Mouse (Mus musculus): ENCODE data around the gene Spef1. TPM values are rescaled to one million over a fixed set of nuclear protein-coding genes. Genes with fewer than 3 reads are reported as not detected.

Gene Spef1
- total and polyA plus RNA-seq, 3 experiments = 0.34 to 1.2 (median 1.0) TPM

- in situ Hi-C loops (cut with MboI; ENCODE audit: low pct_ligation_motif_present, low pct_unique_long_range_greater_than_20kb, low sequenced_read_pairs) = no loop called here
- Histone ChIP-seq H3K27me3 (replicated peaks) (peaks cover 42% of the 10 kb centered on the region), H3K9me3 (replicated peaks; ENCODE audit: low read length) (no peaks in the 10 kb centered on the region), H3K9ac (ENCODE audit: insufficient read depth, low read depth) (peak within 1 kb of the TSS; percentile 23; the same call in 1 of the 2 replicates), H3K4me3 (replicated peaks in 1 of 3; ENCODE audit: low read depth in 2 of 3, low read length in 2 of 3, poor library complexity in 1 of 3) (peak within 1 kb of the TSS; percentile 34 to 55 (median 43)), H3K27ac (ENCODE audit: insufficient read depth, low read depth) (no peak within 1 kb of the TSS), H3K79me2 (replicated peaks; ENCODE audit: control insufficient read depth, extremely low read depth, insufficient read depth, poor library complexity, severe bottlenecking) (no peaks in the 10 kb centered on the region), H3K4me2 (ENCODE audit: insufficient read depth, low read depth, poor library complexity, severe bottlenecking) (peak within 1 kb of the TSS; percentile 55), H3K36me3 (replicated peaks in 1 of 2; ENCODE audit: control insufficient read depth in 1 of 2, insufficient read depth in 1 of 2, low read length in 1 of 2) (no peaks in the 10 kb centered on the region), H3K4me1 (ENCODE audit: control insufficient read depth in 1 of 2, insufficient read depth in 2 of 2) (peaks cover 13 to 50% of the 10 kb centered on the region in 2 experiments)
- TF ChIP-seq PAX5 (IDR thresholded peaks at IDR 0.05; ENCODE audit: low read length) = no peak
- peak; percentile 68; the same call in 1 of the 2 replicates for TF ChIP-seq MAZ (IDR thresholded peaks at IDR 0.05; ENCODE audit: low read depth, low read length)
- TF ChIP-seq GABPA (IDR thresholded peaks at IDR 0.05; ENCODE audit: insufficient replicate concordance, low read depth, low read length) = no peak
- no peak for TF ChIP-seq SMC3 (IDR thresholded peaks at IDR 0.05; ENCODE audit: low read depth, low read length)
- TF ChIP-seq EP300 (IDR thresholded peaks at IDR 0.05; ENCODE audit: low read length) = no peak
- TF ChIP-seq BHLHE40 (IDR thresholded peaks at IDR 0.05; ENCODE audit: low read depth, low read length) = no peak
- TF ChIP-seq TBP (conservative IDR thresholded peaks at IDR 0.05; ENCODE audit: low read depth, low read length) = no peak
- no peak for TF ChIP-seq JUND (conservative IDR thresholded peaks at IDR 0.05; ENCODE audit: low read depth, low read length)
- TF ChIP-seq POLR2AphosphoS2 (IDR thresholded peaks at IDR 0.05; ENCODE audit: low read depth, low read length) = no peak
- no peak for TF ChIP-seq ZC3H11A (IDR thresholded peaks at IDR 0.05; ENCODE audit: low read depth, low read length)
- TF ChIP-seq TCF12 (IDR thresholded peaks at IDR 0.05; ENCODE audit: low read depth, low read length) = no peak
- TF ChIP-seq POLR2A (IDR thresholded peaks at IDR 0.05; ENCODE audit: low read depth, low read length) = 0 out of 2 replicates have a peak, but pooled peaks have one; percentile 19
- TF ChIP-seq E2F4 (IDR thresholded peaks at IDR 0.05; ENCODE audit: insufficient replicate concordance, low read depth, low read length) = no peak
- no peak for TF ChIP-seq CHD2 (IDR thresholded peaks at IDR 0.05; ENCODE audit: low read length)
- TF ChIP-seq MXI1 (IDR thresholded peaks at IDR 0.05; ENCODE audit: low read depth, low read length) = no peak
- no peak for TF ChIP-seq HCFC1 (IDR thresholded peaks at IDR 0.05; ENCODE audit: low read depth, low read length)
- TF ChIP-seq CHD1 (IDR thresholded peaks at IDR 0.05; ENCODE audit: low read depth, low read length) = no peak
- no peak for TF ChIP-seq JUN (IDR thresholded peaks at IDR 0.05; ENCODE audit: insufficient read depth, low read depth, low read length)
- no peak for TF ChIP-seq UBTF (IDR thresholded peaks at IDR 0.05; ENCODE audit: low read depth, low read length)
- TF ChIP-seq MEF2A (IDR thresholded peaks at IDR 0.05; ENCODE audit: borderline replicate concordance, low read depth, low read length) = no peak
- TF ChIP-seq RCOR1 (conservative IDR thresholded peaks at IDR 0.05; ENCODE audit: low read depth, low read length) = no peak
- TF ChIP-seq KAT2A (IDR thresholded peaks at IDR 0.05; ENCODE audit: insufficient replicate concordance, low read length) = no peak
- TF ChIP-seq ETS1 (conservative IDR thresholded peaks at IDR 0.05; ENCODE audit: low read depth, low read length) = no peak
- TF ChIP-seq IRF4 (IDR thresholded peaks at IDR 0.05; ENCODE audit: low read depth, low read length) = peak; percentile 11; the same call in 1 of the 2 replicates
- no peak for TF ChIP-seq MAX (IDR thresholded peaks at IDR 0.05; ENCODE audit: low read length)
- no peak for TF ChIP-seq MYC (IDR thresholded peaks at IDR 0.05; ENCODE audit: low read depth, low read length)
- peak; percentile 51; the same call in 1 of the 2 replicates for TF ChIP-seq NRF1 (IDR thresholded peaks at IDR 0.05; ENCODE audit: low read depth, low read length)
- TF ChIP-seq USF1 (IDR thresholded peaks at IDR 0.05; ENCODE audit: low read depth, low read length) = no peak
- no peak for TF ChIP-seq ZNF384 (IDR thresholded peaks at IDR 0.05; ENCODE audit: low read depth, low read length)
- TF ChIP-seq MAFK (IDR thresholded peaks at IDR 0.05; ENCODE audit: insufficient replicate concordance, low read length) = no peak
- no peak for TF ChIP-seq ELF1 (IDR thresholded peaks at IDR 0.05; ENCODE audit: low read depth, low read length)
- no peak for TF ChIP-seq NELFE (IDR thresholded peaks at IDR 0.05; ENCODE audit: low read depth, low read length)
- TF ChIP-seq ZMIZ1 (IDR thresholded peaks at IDR 0.05; ENCODE audit: low read depth, low read length) = no peak
- DNase-seq (ENCODE audit: extremely low read depth) = no peak
- dilution Hi-C loops (cut with MboI; ENCODE audit: extremely low pct_ligation_motif_present, extremely low pct_unique_long_range_greater_than_20kb, low sequenced_read_pairs) = no loop called here
These were observed 59.8 kb downstream of the Spef1 start, which contains the start of gene Hspa12b for GRCm38 (mm10) chr2:131127161-131127730. Gene Hspa12b (plus strand): TSS chr2:131127280.
